Mouse (Mus musculus): ENCODE data around the gene Tmem63c.

Tmem63c gene

GRCm38 (mm10) chr12:87000151-87000839, 20.8 kb upstream of the Tmem63c start:
- peak; percentile 45 for DNase-seq (ENCODE audit: low read depth, low spot score)

- DNase-seq (ENCODE audit: low read depth, low spot score), result no peak
Measured at GRCm38 (mm10) chr12:87000840-87001176, 20.3 kb upstream of the Tmem63c start.

GRCm38 (mm10) chr12:87002209-87002608, 18.9 kb upstream of the Tmem63c start:
- DNase-seq (ENCODE audit: low read depth, low spot score), result no peak

GRCm38 (mm10) chr12:87002815-87003214, 18.3 kb upstream of the Tmem63c start:
- no peak for DNase-seq (ENCODE audit: low read depth, low spot score)

- no peak for DNase-seq (ENCODE audit: low read depth, low spot score)
Measured at GRCm38 (mm10) chr12:87003606-87004005, 17.5 kb upstream of the Tmem63c start.

- no peak for DNase-seq (ENCODE audit: low read depth, low spot score)
Measured at GRCm38 (mm10) chr12:87004596-87004995, 16.5 kb upstream of the Tmem63c start.

GRCm38 (mm10) chr12:87017041-87017440, 4.1 kb upstream of the Tmem63c start:
- peak; percentile 59 for DNase-seq (ENCODE audit: low read depth, low spot score)

GRCm38 (mm10) chr12:87018756-87019155, 2.4 kb upstream of the Tmem63c start:
- DNase-seq (ENCODE audit: low read depth, low spot score), result no peak

- DNase-seq (ENCODE audit: low read depth, low spot score), result no peak
Measured at GRCm38 (mm10) chr12:87022006-87022405, 866 bp downstream of the Tmem63c start.

GRCm38 (mm10) chr12:87023456-87023855, 2.3 kb downstream of the Tmem63c start:
- DNase-seq (ENCODE audit: low read depth, low spot score), result no peak

GRCm38 (mm10) chr12:87026109-87026870, 5.2 kb downstream of the Tmem63c start:
- no peak for DNase-seq (ENCODE audit: low read depth, low spot score)

GRCm38 (mm10) chr12:87026871-87027240, 5.7 kb downstream of the Tmem63c start:
- DNase-seq (ENCODE audit: low read depth, low spot score), result no peak

- no peak for DNase-seq (ENCODE audit: low read depth, low spot score)
Measured at GRCm38 (mm10) chr12:87027391-87027790, 6.3 kb downstream of the Tmem63c start.

- DNase-seq (ENCODE audit: low read depth, low spot score), result no peak
Measured at GRCm38 (mm10) chr12:87028068-87028467, 6.9 kb downstream of the Tmem63c start.

- peak; percentile 14 for DNase-seq (ENCODE audit: low read depth, low spot score)
Measured at GRCm38 (mm10) chr12:87029251-87029976, 8.3 kb downstream of the Tmem63c start.

GRCm38 (mm10) chr12:87031163-87031763, 10.1 kb downstream of the Tmem63c start:
- DNase-seq (ENCODE audit: low read depth, low spot score), result no peak

GRCm38 (mm10) chr12:87036631-87037030, 15.5 kb downstream of the Tmem63c start:
- DNase-seq (ENCODE audit: low read depth, low spot score), result no peak

- peak; percentile 22 for DNase-seq (ENCODE audit: low read depth, low spot score)
Measured at GRCm38 (mm10) chr12:87040166-87040565, 19.0 kb downstream of the Tmem63c start.

GRCm38 (mm10) chr12:87040857-87041256, 19.7 kb downstream of the Tmem63c start:
- DNase-seq (ENCODE audit: low read depth, low spot score), result no peak

- DNase-seq (ENCODE audit: low read depth, low spot score), result no peak
Measured at GRCm38 (mm10) chr12:87042456-87042855, 21.3 kb downstream of the Tmem63c start.

GRCm38 (mm10) chr12:87043221-87043620, 22.1 kb downstream of the Tmem63c start:
- DNase-seq (ENCODE audit: low read depth, low spot score), result no peak

GRCm38 (mm10) chr12:87044711-87045110, 23.6 kb downstream of the Tmem63c start:
- no peak for DNase-seq (ENCODE audit: low read depth, low spot score)

All from A20 (cell line).